Mouse (Mus musculus): ENCODE results near the gene Tra2b.
"Not testable (repeated sequence)": the region's sequence is repeated elsewhere in the genome, so short reads cannot be mapped to it uniquely, and the experiment has no call there.

- not testable (repeated sequence) for TF ChIP-seq POLR2A, CTCF (IDR thresholded peaks at IDR 0.05; ENCODE audit: extremely low read depth, insufficient read depth, low read length)
Measured at GRCm38 (mm10) chr16:22230276-22230675, 35.5 kb downstream of the Tra2b start.

All from cortical plate, adult 2 months (tissue).